Mouse (Mus musculus) forebrain, embryonic 14.5 days (tissue): Measurements from ENCODE around the gene Lgals4. TPM values are rescaled to one million over a fixed set of nuclear protein-coding genes. Genes with fewer than 3 reads are reported as not detected.
"Not testable (repeated sequence)": the region's sequence is repeated elsewhere in the genome, so short reads cannot be mapped to it uniquely, and the experiment has no call there.

ENCODE experiments used
- ATAC-seq: fragments of 200-750 bp; cut with Nextera tagmentation; 2 replicates; pipeline ENCODE4 v1.8.0; 2017; ENCODE audit warnings: mild to moderate bottlenecking, moderate library complexity
- DNase-seq: peaks from one replicate; pipeline ENCODE4 v3.0.0-alpha.2; 2015; ENCODE audit warnings: low spot score
- H3K27ac ChIP-seq: fragments of 300-500 bp; sonication (generic); 2 replicates; pipeline ENCODE4 v1.5.1; 2014; ENCODE audit warnings: low read depth, mild to moderate bottlenecking, control low read depth, low read length, moderate library complexity
- H3K27me3 ChIP-seq: fragments of 300-500 bp; sonication (generic); replicated peaks from 2 replicates; pipeline ENCODE4 v1.6.1; 2014; ENCODE audit warnings: low read length, control low read depth, mixed read lengths; ENCODE audit not compliant: control insufficient read depth, insufficient read depth
- H3K36me3 ChIP-seq: fragments of 300-500 bp; sonication (generic); 2 replicates; pipeline ENCODE4 v1.6.1; 2014; ENCODE audit warnings: low read length, control low read depth; ENCODE audit not compliant: control insufficient read depth, insufficient read depth
- H3K4me1 ChIP-seq: fragments of 300-500 bp; sonication (generic); 2 replicates; pipeline ENCODE4 v1.6.1; 2014; ENCODE audit warnings: antibody characterized with exemption, low read length, control low read depth; ENCODE audit not compliant: control insufficient read depth, insufficient read depth
- H3K4me2 ChIP-seq: fragments of 300-500 bp; sonication (generic); 2 replicates; pipeline ENCODE4 v1.6.1; 2014; ENCODE audit warnings: mild to moderate bottlenecking, control low read depth, low read length
- H3K4me3 ChIP-seq: fragments of 300-500 bp; sonication (generic); 2 replicates; pipeline ENCODE4 v1.5.1; 2014; ENCODE audit warnings: low read depth, low read length, control low read depth
- H3K9ac ChIP-seq: fragments of 300-500 bp; sonication (generic); 2 replicates; pipeline ENCODE4 v1.6.1; 2014; ENCODE audit warnings: mild to moderate bottlenecking, low read length, control low read depth, moderate library complexity
- H3K9me3 ChIP-seq: fragments of 300-500 bp; sonication (generic); replicated peaks from 2 replicates; pipeline ENCODE4 v1.6.1; 2016; ENCODE audit warnings: low read length, control low read depth, mixed read lengths; ENCODE audit not compliant: control insufficient read depth
- WGBS: fragments of 180-500 bp; shearing (Covaris S2); extraction: QIAGEN DNeasy Blood & Tissue Kit; methylation state at CpG from one replicate; pipeline ENCODE4 v1.1.7; 2014; 5-methylcytosine and 5-hydroxymethylcytosine counted together
- polyA plus RNA-seq: library from polyadenylated mRNA; unstranded; fragments of >200 nt; fragmentation: Nextera tagmentation; extraction: Ambion mirVana; gene quantifications from 2 replicates; pipeline ENCODE4 v1.2.1, GENCODE M21; 2014

The Lgals4 gene
- polyA plus RNA-seq, 1 experiment from 2014 or later = 1.7 TPM

GRCm38 (mm10) chr7:28865481-28866300, 32.0 kb downstream of the Lgals4 start:
- H3K9me3 ChIP-seq = no peaks in the 10 kb centered on the region
- 48% methylated on average over 33 of the region's 33 CpGs for WGBS
- peak; percentile 75 for ATAC-seq

GRCm38 (mm10) chr7:28866769-28867507, 33.3 kb downstream of the Lgals4 start:
- H3K27ac ChIP-seq = no peak overlapping the region
- H3K27me3 ChIP-seq = no peaks in the 10 kb centered on the region
- DNase-seq (no peak), ATAC-seq (no peak)
- no peaks in the 10 kb centered on the region for H3K4me1 ChIP-seq
- H3K9ac ChIP-seq = no peak overlapping the region
- H3K4me3 ChIP-seq = no peak overlapping the region
- H3K4me2 ChIP-seq = no peak overlapping the region
- H3K36me3 ChIP-seq = no peaks in the 10 kb centered on the region
- H3K9me3 ChIP-seq = no peaks in the 10 kb centered on the region
- 90% methylated on average over 28 of the region's 28 CpGs for WGBS

More at GRCm38 (mm10) chr7:28865481-28866300, 32.0 kb downstream of the Lgals4 start:
- no peaks in the 10 kb centered on the region for H3K4me1 ChIP-seq
- H3K27ac ChIP-seq = no peak overlapping the region; the same call in 1 of the 2 replicates
- no peaks in the 10 kb centered on the region for H3K36me3 ChIP-seq
- H3K9ac ChIP-seq = peak overlapping the region; percentile 45
- no peaks in the 10 kb centered on the region for H3K27me3 ChIP-seq
- H3K4me2 ChIP-seq = peak overlapping the region; percentile 35
- peak overlapping the region; percentile 11 for H3K4me3 ChIP-seq
- peak; percentile 59 for DNase-seq

- not testable (repeated sequence) for H3K4me1 ChIP-seq, ATAC-seq, H3K4me2 ChIP-seq, H3K9ac ChIP-seq, H3K27me3 ChIP-seq, H3K36me3 ChIP-seq, H3K9me3 ChIP-seq, H3K27ac ChIP-seq, H3K4me3 ChIP-seq
- 32% methylated on average over 23 of the region's 23 CpGs for WGBS
- DNase-seq = peak; percentile 54
Observed at GRCm38 (mm10) chr7:28867508-28868340, 34.1 kb downstream of the Lgals4 start.

- Histone ChIP-seq H3K27ac (no peak overlapping the region), H3K4me3 (no peak overlapping the region), H3K9ac (no peak overlapping the region), H3K36me3 (no peaks in the 10 kb centered on the region), H3K4me2 (no peak overlapping the region), H3K4me1 (no peaks in the 10 kb centered on the region), H3K9me3 (no peaks in the 10 kb centered on the region), H3K27me3 (no peaks in the 10 kb centered on the region)
- 89% methylated on average over 24 of the region's 24 CpGs for WGBS
- DNase-seq (no peak), ATAC-seq (no peak)
Observed at GRCm38 (mm10) chr7:28870901-28871664, 37.4 kb downstream of the Lgals4 start.

- no peak overlapping the region for H3K4me2 ChIP-seq
- WGBS = 79% methylated on average over 2 of the region's 2 CpGs
Observed at GRCm38 (mm10) chr7:28874565-28874964, 40.9 kb downstream of the Lgals4 start.

GRCm38 (mm10) chr7:28876099-28876498, 42.4 kb downstream of the Lgals4 start:
- ATAC-seq (no peak), DNase-seq (no peak)
- Histone ChIP-seq H3K4me1 (no peaks in the 10 kb centered on the region), H3K9ac (no peak overlapping the region), H3K4me3 (no peak overlapping the region), H3K9me3 (no peaks in the 10 kb centered on the region), H3K27ac (no peak overlapping the region), H3K27me3 (no peaks in the 10 kb centered on the region), H3K4me2 (no peak overlapping the region), H3K36me3 (no peaks in the 10 kb centered on the region)
- WGBS = 78% methylated on average over 4 of the region's 4 CpGs

More at GRCm38 (mm10) chr7:28874565-28874964, 40.9 kb downstream of the Lgals4 start:
- no peaks in the 10 kb centered on the region for H3K27me3 ChIP-seq
- H3K9ac ChIP-seq = no peak overlapping the region
- H3K36me3 ChIP-seq = no peaks in the 10 kb centered on the region
- H3K27ac ChIP-seq = no peak overlapping the region
- no peak for DNase-seq
- no peak for ATAC-seq
- H3K4me1 ChIP-seq = no peaks in the 10 kb centered on the region
- H3K9me3 ChIP-seq = no peaks in the 10 kb centered on the region
- no peak overlapping the region for H3K4me3 ChIP-seq

GRCm38 (mm10) chr7:28877155-28877554, 43.5 kb downstream of the Lgals4 start:
- no peak overlapping the region for H3K4me2 ChIP-seq
- H3K27ac ChIP-seq = no peak overlapping the region
- WGBS = 93% methylated on average over 7 of the region's 7 CpGs
- H3K27me3 ChIP-seq = no peaks in the 10 kb centered on the region
- no peaks in the 10 kb centered on the region for H3K36me3 ChIP-seq
- no peak overlapping the region for H3K4me3 ChIP-seq
- H3K9ac ChIP-seq = no peak overlapping the region
- DNase-seq (no peak), ATAC-seq (no peak)
- H3K4me1 ChIP-seq = no peaks in the 10 kb centered on the region
- H3K9me3 ChIP-seq = no peaks in the 10 kb centered on the region

- Histone ChIP-seq H3K9me3 (no peaks in the 10 kb centered on the region), H3K27me3 (no peaks in the 10 kb centered on the region), H3K4me3 (no peak overlapping the region), H3K4me2 (no peak overlapping the region), H3K4me1 (no peaks in the 10 kb centered on the region), H3K9ac (no peak overlapping the region), H3K27ac (no peak overlapping the region), H3K36me3 (no peaks in the 10 kb centered on the region)
- ATAC-seq (no peak), DNase-seq (no peak)
- WGBS = 81% methylated on average over 4 of the region's 4 CpGs
Observed at GRCm38 (mm10) chr7:28877856-28878255, 44.2 kb downstream of the Lgals4 start.
